Comparison of ENCODE assay signal across 6 mouse cellular contexts in genomic region chr16:93859967-93860366, GRCm38 (mm10).
"Had no signal": no experiment of that assay in that cellular context is flagged by ENCODE, and none has a peak within 500 bp of the region (broad histone marks: within the 10 kb centered on the region; RNA-seq: fewer than 3 reads in every experiment).

No protein-coding gene starts in this region.

- DNase-seq: kidney, postnatal 4 days; liver, postnatal 0 days; retina, postnatal 1 day; right cerebral cortex, postnatal 25 days; spleen, adult 18-20 months; thymus, postnatal 36 days had no signal
